Mouse (Mus musculus) thymus, postnatal 10 days (tissue): ENCODE measurements around the gene Cog7.

Source experiments
- DNase-seq, 2 experiments: peaks; one replicate each; pipeline ENCODE4 v3.0.0; 2021; ENCODE audit warnings: low spot score in 2 of 2

Gene Cog7

DNA sequence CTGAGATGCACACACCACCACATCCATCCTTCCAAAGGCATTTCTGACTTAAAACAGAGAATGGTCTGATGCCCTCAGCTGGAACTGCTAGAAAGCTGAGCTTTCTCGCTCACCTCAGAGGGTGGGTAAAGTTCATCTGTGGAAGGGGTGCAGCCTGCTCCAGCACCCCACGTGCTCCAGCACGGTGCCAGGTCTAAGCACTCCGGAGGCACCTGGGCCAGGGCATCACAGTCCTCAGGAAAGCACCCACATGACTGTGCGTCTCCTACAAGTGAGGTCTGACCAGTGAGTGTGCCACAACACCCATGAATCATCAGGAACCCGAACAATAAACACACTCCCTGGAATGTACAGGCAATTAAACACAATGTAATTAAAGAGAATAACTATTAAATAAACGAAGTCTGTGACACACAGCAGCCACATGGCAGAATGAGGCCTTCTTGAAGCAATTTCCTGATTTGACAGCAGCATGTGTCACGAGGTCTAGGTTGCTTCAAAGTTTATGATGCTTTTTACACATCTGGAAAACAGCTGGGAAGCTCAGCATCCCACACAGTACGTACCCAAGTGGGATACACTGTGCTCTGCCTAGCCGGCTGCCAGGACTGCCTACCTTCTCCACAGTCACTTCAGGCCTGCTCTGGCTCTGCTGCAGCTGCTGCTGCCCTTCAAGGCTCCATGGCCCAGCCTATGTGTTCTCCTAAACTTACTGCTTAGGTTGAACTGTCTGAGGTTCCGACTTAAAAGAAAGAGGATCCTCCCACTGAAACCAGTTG is 26.4 kb downstream of the Cog7 start:
- DNase-seq: no peak

DNA sequence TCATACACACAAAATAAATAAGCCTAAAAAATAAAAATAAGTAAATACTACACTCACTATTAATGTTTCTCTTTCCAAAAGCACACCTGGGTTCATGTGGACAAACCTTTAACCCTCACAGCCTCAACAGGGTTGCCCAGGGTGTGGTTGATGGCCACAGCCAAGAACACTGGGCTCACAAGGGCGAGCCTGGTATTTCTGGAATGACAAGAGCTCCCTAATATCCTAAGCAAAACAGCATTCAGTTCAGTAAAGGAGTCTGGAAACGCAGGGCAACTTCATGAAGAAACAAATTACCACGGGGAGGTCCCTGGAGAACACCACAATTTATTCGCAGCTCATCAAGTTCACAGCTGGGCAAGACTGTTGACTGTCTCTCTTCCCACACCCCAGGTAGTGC is 34.0 kb downstream of the Cog7 start:
- DNase-seq: no peak

DNA sequence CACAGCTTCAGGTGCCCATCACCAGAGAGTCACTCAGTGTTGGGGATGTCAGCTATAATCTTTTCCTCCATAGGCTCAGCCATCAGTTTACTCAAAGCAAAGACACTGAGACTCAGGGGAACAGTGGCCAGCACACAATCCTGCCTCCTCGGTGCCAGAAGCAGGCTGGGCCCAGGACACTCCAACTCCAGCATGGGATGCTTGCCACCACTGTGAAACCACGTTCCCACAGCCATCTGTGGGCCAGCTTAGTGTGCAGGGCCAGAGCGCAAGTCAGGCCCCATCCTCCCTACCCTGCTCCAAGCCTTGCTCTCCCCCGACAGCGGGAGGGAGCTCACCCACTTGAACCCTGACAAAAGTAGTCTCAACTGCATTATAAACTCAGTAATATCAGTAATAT is 35.3 kb downstream of the Cog7 start:
- no peak for DNase-seq

- DNase-seq: no peak
These were observed 39.1 kb downstream of the Cog7 start for GRCm38 (mm10) chr7:121942371-121942770.

- DNase-seq: no peak
These were observed 39.9 kb downstream of the Cog7 start for GRCm38 (mm10) chr7:121941640-121942039.

- DNase-seq: no peak
These were observed 40.5 kb downstream of the Cog7 start for GRCm38 (mm10) chr7:121941016-121941415.

- DNase-seq: no peak
These were observed 41.8 kb downstream of the Cog7 start for GRCm38 (mm10) chr7:121939729-121940128.

GRCm38 (mm10) chr7:121939244-121939643 is 42.3 kb downstream of the Cog7 start:
- no peak for DNase-seq

- DNase-seq: no peak
These were observed 43.2 kb downstream of the Cog7 start for GRCm38 (mm10) chr7:121938124-121938891.

DNA sequence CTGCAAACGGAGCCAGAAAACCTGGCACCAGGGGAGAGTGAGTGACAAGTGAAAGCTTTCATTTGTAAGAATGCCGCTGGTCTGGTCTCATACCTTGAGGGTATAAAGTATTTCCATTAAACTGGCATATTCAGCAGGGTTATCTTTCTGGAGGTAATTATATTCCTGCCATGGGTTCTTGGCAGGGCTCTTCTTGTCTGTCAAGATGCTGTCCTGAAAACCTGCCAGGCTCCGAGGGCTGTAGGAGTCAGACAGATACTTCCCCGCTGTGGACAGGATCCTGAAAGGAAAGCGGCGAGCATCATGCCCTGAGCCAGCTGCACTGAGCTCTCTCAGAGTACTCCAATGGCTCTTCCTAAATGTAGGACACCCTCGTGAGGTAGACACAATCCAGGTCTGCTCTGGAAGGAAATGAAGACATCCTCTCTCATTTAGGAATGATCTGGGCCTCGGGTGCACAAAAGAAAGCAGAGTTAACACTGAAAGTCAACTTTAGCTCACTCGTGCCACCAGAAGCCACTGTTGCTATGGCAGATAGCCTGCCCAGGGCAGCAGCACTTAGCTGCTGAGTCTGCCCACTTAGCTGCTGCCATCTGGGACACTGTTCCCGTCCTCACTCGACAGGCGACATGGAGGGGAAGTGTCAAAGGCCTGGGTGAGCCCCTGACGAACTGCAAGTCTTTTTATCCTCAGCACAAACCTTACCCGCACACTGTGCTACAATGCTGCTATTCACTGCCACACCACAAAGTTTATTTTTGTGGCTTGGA is 44.5 kb downstream of the Cog7 start:
- DNase-seq: no peak

- DNase-seq: no peak
These were observed 45.4 kb downstream of the Cog7 start for GRCm38 (mm10) chr7:121935906-121936794.

GRCm38 (mm10) chr7:121934346-121934745 is 47.2 kb downstream of the Cog7 start:
- peak; percentile 41 to 44 for DNase-seq

GRCm38 (mm10) chr7:121933675-121934074 is 47.8 kb downstream of the Cog7 start:
- no peak for DNase-seq

GRCm38 (mm10) chr7:121931246-121931645 is 50.3 kb downstream of the Cog7 start:
- DNase-seq: no peak

DNA sequence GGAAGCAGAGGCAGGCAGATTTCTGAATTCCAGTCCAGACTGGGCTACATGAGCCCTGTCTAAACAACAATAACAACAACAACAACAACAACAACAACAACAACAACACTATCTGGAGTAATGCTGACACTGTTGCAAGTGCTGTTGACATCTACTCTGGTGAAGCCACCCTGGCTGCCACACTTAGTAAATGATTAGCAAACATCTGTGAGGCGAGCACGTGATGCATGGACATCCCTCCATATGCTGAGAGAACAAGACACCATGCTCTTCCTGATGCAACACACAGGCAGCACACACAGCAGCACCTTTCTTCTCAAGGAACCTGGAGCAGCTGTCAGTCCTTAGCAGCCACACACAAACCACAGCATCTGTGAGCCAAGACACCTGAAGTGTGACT is 53.6 kb downstream of the Cog7 start:
- DNase-seq: no peak

DNA sequence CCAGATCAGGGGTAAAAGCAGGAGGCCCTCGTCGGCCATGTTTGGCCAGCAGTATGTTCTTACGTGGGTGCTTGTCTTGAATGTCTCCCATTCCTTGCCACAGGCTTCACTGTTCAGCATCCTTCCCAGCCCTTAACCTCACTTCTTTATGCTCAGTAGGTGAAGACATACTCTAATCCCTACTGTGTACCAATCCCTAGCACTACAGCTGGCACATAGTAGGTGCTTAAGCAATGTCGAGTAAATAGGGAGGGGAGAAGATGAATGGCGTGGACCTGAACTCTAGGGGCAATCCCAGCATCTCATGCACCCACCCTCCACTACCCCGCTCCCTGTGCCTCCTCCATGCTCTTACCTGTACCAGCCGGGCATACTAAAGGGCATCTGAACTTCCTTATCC is 57.1 kb downstream of the Cog7 start:
- DNase-seq: no peak

GRCm38 (mm10) chr7:121913944-121914343 is 67.6 kb downstream of the Cog7 start:
- no peak for DNase-seq

- peak in 1 of 2 experiments; percentile 11 for DNase-seq
These were observed 69.3 kb downstream of the Cog7 start for GRCm38 (mm10) chr7:121912250-121912649.

DNA sequence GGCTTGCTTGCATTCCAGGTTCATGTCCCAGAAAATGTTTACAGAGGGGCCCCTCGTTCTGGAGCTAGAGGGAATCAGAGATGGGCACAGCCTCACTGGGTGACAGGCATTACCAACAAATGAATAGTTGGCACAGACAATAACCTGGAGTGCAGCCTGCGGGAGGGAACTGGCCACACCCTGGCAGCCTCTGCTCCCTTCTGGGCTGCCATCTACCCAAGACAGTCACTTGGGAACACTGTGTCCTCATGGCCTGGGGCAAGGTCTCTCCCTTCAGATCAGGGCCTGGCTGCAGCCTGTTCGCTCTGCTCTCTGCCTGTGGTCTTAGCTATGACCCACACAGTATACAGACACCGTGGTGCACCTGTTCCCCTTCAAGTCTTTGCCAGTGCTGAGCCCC is 74.6 kb downstream of the Cog7 start:
- no peak for DNase-seq

GRCm38 (mm10) chr7:121902757-121903411 is 78.6 kb downstream of the Cog7 start:
- DNase-seq: no peak

DNA sequence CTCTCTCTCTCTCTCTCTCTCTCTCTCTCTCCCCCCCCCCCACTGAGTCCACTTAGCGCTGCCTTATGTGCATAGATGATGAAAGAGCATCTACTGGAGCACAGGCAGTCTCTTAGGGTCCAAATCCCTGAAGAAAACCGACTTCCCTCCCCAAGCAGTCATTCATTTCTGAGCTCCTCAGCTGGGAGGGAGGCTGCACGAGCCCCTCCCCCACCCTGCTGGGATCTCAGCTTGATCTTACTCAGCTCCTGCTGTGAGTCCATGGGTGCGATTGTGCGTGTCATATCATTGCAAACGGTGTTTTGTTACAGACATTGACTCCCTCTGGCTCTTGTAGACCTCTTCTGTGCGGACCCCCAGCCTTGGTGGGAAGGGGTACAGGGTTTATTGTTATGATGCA is 81.6 kb downstream of the Cog7 start:
- DNase-seq: no peak
